Mouse (Mus musculus) embryonic fibroblast, embryonic 13.5 days (primary cell): ENCODE measurements around the gene Evi5l. TPM values are rescaled to one million over a fixed set of nuclear protein-coding genes. Genes with fewer than 3 reads are reported as not detected.

Experiments
- H3K27ac ChIP-seq: 2 replicates; pipeline ENCODE4 v1.5.1; 2012; ENCODE audit warnings: low read length, control low read depth, inconsistent platforms; ENCODE audit not compliant: insufficient read depth
- H3K4me1 ChIP-seq: 2 replicates; pipeline ENCODE4 v1.6.1; 2011; ENCODE audit warnings: low read length; ENCODE audit not compliant: control insufficient read depth, insufficient read depth
- H3K4me3 ChIP-seq: 2 replicates; pipeline ENCODE4 v1.5.1; 2011; ENCODE audit warnings: mild to moderate bottlenecking, control low read depth, low read length; ENCODE audit not compliant: insufficient read depth
- CTCF ChIP-seq: IDR thresholded peaks from 2 replicates; pipeline ENCODE4 v1.5.1; 2011; ENCODE audit warnings: mild to moderate bottlenecking, control low read depth, low read length, moderate library complexity, borderline replicate concordance; ENCODE audit not compliant: insufficient read depth
- POLR2A ChIP-seq: IDR thresholded peaks from 2 replicates; pipeline ENCODE4 v1.6.1; 2011; ENCODE audit warnings: low read depth, mild to moderate bottlenecking, control low read depth, low read length, moderate library complexity
- polyA plus RNA-seq: library from polyadenylated mRNA; stranded (reverse); fragments of >200 nt; gene quantifications from 2 replicates; pipeline ENCODE4 v1.2.4, GENCODE M21; 2011; ENCODE audit warnings: low read depth; ENCODE audit not compliant: missing spikeins, insufficient read length

Gene Evi5l
- polyA plus RNA-seq, 1 experiment: 30.3 TPM

DNA sequence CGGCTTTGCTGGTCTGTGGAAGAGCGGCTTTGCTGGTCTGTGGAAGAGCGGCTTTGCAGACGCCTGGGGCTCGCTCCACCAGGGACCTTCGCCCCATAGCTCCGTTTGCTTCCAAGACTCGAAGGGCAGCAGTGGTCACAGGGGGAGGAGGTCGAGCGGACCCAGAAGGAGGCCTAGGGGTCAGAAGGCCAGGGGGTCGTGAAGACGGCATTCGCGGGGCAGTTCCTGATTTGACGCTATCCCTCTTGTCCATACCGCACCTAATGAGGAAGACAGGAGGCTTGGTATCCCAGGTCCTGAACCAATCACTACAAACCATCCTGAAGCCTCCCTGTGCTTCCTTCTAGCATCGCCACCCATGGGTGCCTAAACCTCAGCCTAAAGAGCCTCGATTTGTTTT lies 49.9 kb downstream of the Evi5l start:
- H3K27ac ChIP-seq: no peak overlapping the region
- TF ChIP-seq POLR2A (no peak), CTCF (no peak)
- no peak overlapping the region for H3K4me3 ChIP-seq

DNA sequence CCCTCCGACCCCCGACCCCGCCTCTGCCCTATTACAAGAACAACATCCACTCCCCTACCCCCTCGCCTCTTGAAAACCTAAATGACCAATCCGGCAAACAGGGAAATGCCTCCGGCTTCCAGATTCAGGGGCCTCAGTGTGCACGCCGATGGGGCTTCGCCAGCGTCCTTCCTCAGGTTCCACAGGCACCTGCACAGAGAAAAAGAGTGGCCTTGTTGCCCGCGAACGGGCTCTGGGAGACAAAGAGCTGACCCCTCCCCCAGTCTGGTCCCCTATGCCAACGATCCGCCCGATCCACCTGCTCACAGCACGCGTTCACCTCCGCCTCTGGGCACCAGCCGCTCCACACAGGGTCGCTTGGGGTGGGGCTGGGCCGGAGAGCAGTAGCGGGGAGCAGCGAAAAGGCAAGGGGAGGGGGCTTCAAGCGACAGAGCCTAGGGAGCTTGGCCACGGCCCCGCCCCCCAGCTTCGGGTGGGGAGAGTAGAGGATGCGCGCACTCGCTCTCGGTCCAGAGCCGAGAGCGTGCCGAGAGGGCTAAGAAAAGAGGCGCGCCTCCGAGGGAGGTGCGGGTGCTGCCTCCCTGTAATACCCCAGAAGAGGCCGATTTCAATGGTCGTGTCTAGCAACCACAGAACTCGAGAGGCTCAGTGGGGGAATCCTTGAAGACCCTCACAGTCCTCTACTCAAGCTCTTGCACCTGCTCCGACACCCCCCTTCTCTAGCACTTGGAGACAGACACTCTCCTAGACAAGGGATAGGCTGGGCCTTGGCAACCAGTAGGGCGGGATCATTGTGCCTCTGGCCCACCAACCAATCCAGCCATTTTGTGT lies 50.6 kb downstream of the Evi5l start, which contains the start of gene Prr36:
TSS of gene Prr36 (minus strand) at position 669 of the 831 bp plus-strand sequence.
- TF ChIP-seq POLR2A (no peak), CTCF (no peak)
- H3K4me3 ChIP-seq: peak within 1 kb of the TSS; percentile 6; the same call in 1 of the 2 replicates
- no peak within 1 kb of the TSS for H3K27ac ChIP-seq
- H3K4me1 ChIP-seq: no peaks in the 10 kb centered on the region

More for the DNA sequence above, 49.9 kb downstream of the Evi5l start:
- H3K4me1 ChIP-seq: no peaks in the 10 kb centered on the region

DNA sequence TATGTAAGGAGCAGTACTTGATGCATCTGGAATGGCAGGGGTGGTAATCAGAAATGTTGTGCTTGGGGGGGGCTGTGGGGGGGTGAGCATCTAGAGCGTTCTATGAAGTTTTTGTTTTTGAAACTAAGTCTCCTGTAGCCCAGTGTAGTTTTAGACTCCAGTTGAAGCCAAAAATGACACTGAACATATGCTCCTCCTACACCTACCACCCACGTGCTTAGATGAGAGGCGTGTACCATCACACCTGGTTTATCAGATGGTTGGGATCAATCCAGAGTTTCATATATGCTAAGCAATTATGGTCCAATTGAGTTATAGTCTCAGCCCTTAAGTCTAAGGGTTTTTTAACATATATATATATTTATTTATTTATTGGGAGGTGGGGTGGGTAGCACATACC lies 53.2 kb downstream of the Evi5l start:
- Histone ChIP-seq H3K27ac (no peak overlapping the region), H3K4me3 (no peak overlapping the region), H3K4me1 (no peaks in the 10 kb centered on the region)
- TF ChIP-seq CTCF (no peak), POLR2A (no peak)

DNA sequence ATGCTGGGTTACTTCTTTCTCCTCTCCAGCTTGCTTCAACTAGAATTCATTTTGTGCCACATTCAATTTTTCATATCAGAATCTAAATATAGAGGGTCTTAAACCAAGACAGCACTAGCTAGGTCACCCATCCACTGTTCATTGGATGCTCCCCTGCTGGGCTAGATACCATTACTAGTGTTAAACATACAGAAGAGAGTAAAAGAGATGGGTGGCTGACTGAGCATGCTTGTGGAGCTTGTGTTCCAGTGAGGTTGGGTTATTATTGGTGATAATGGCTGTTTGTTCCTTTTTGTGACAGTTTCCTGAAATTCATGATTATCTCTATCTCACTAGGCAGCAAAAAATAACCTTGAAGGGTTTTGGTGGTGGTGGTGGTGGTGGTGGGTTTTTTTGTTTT lies 55.7 kb downstream of the Evi5l start:
- no peak for TF ChIP-seq POLR2A
- no peak for TF ChIP-seq CTCF
- no peak overlapping the region for H3K4me3 ChIP-seq
- H3K27ac ChIP-seq: no peak overlapping the region
- H3K4me1 ChIP-seq: no peaks in the 10 kb centered on the region

DNA sequence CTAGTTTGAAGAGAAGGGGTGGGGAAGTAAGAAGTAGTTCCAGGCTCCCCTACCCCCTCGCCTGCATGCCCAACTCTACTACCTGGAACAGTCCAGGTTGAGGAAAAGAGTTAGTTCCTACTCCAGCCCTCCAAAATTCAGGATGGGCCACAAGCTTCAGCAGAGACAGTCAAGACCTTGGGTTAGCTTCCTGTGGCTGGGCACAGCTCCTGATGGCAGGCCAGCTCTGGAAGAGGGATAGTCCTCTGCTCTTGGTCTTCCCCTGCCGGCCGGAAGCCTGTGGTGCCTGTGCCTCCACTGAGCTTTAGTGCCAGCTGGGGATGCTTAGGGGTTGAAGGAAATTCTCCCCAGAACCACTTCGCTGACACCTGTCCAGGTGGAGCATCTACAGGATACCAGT lies 60.0 kb downstream of the Evi5l start:
- H3K4me1 ChIP-seq: no peaks in the 10 kb centered on the region
- H3K27ac ChIP-seq: no peak overlapping the region
- TF ChIP-seq POLR2A (no peak), CTCF (no peak)
- no peak overlapping the region for H3K4me3 ChIP-seq

DNA sequence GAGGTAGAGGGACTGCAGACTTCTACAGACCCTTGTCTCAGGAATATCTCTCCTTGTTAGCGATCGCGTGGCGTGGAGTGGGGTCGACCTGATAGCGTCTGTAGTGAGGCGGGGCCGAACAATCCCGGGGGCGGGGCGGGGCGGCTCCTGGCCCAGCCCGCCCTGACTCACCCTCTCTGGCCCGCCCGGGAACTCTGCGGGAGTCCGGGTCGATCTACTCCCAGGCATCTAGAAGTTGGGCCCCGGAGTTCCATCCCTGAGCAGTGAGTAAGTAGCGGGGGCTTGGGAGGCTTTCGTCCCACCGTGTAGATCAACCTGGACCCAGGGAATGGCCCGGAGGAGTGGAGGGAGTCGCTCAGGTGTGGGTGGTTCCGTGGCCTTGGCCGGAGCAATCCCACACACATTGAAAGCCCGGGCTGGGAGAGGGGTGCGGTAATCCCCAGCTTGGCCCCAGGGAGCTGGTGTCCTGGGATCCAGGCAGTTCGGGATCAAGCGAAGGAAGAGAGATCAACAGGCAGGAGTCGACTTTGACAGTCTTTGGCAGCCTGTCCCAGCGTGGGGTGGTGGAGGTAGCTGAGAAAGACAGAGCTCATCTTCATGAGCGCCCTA lies 60.5 kb downstream of the Evi5l start, which contains the start of gene Lrrc8e:
TSS of gene Lrrc8e (plus strand) at position 89 of the 609 bp plus-strand sequence.
- H3K4me1 ChIP-seq: no peaks in the 10 kb centered on the region
- peak within 1 kb of the TSS; percentile 9 for H3K4me3 ChIP-seq
- TF ChIP-seq CTCF (no peak), POLR2A (peak; percentile 41; the same call in 1 of the 2 replicates)
- no peak within 1 kb of the TSS for H3K27ac ChIP-seq

DNA sequence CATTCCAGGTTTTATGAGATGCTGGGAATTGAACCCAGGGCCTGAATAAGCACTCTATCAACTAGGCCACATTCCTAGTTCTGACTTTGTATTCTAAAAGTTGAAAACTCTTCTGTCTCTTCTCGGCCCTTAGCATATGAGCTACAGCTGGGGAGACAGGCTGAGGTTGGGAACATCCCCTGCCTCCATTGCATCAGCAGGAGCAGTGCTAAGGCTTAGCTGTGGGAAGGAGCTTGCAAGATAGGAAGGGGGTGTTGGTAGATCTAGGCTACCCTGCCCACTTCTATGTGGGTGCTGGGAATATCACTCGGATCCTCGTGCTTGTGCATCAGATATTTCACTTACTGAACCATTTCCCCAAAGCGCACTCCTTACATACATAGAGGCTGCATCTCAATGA lies 61.6 kb downstream of the Evi5l start:
- H3K4me1 ChIP-seq: no peaks in the 10 kb centered on the region
- no peak for TF ChIP-seq POLR2A
- H3K27ac ChIP-seq: no peak overlapping the region
- H3K4me3 ChIP-seq: no peak overlapping the region

DNA sequence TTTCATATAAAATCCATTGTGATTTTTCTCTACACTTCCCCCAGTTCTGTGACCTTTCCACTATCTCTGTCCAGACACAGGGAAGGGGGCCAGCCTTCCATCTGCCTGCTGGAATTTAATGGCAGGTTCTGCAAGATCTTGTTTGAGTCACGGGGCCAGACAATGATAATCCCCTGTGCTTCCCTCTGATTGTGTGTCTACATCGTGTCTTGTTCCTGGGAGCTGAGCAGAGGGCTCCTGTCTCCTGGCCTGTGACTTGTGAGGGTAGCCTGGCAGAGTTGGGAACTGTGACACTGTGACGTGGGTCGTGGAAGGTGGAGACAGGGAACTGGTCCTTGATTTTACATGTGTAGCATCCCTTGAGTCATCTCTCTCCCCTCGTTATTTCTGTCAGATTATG lies 63.4 kb downstream of the Evi5l start:
- no peak for TF ChIP-seq CTCF
- Histone ChIP-seq H3K4me3 (no peak overlapping the region), H3K27ac (no peak overlapping the region), H3K4me1 (no peaks in the 10 kb centered on the region)

DNA sequence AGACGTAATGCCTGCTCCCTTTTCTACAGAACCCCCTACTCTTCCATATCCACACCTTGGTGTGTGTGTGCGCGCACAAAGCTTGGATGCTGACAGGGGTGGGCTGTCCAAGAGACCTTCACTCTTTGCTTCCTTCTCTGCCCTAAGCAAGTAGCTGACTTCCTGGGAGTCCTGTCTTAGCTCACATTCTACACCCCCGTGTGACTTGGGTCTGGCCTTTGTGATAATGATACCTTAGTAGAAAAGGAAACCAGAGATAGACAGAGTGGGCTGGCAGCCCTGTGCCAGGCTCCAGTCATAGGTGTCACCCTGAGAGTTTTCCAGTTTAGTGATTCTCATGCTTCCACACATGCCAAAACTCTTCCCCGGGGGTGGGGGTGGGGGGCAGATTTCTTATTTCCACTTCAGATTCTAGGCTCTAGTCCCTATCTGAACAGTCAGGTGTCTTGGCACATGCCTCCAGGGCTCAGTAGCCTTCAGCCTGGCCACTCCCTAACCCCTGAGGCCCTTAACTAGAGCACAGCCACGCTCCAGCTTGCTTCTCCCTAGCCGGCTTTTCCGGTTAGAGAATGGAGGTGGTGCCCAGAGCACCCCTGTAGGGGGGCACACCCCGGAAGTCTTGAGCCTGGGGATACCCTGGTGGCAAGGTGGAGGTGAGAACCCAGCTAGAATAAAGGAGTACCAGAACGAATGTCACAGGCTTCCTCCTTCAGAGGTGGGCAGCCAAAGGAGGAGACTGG lies 64.4 kb downstream of the Evi5l start:
- no peaks in the 10 kb centered on the region for H3K4me1 ChIP-seq
- TF ChIP-seq POLR2A (no peak), CTCF (no peak)
- no peak overlapping the region for H3K27ac ChIP-seq
- H3K4me3 ChIP-seq: no peak overlapping the region
